Mouse (Mus musculus): ENCODE measurements around the gene Sec24d.
"Not testable (repeated sequence)": the region's sequence is repeated elsewhere in the genome, so short reads cannot be mapped to it uniquely, and the experiment has no call there.

The Sec24d gene

DNA sequence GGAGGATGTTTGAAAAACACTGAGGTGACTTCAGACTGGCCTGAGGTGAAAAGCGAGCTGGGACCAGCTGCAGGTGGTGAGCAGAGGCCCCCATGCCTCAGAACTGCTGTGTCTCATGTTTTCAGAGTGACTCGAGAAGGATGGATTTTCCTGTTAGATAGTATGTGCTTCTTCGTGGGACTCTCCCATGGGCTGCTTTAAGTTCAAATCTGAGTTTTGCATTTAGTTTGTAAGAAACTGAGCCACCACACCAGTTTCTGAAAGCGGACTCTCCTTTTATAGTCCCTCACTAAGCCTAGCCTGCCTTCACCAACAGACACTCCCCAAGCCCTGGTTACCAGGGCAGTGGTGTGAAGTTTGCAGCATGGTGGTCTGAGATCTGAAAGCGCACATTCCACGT, 70.6 kb downstream of the Sec24d start:
- no peak for DNase-seq (ENCODE audit: low spot score in 2 of 2)

DNA sequence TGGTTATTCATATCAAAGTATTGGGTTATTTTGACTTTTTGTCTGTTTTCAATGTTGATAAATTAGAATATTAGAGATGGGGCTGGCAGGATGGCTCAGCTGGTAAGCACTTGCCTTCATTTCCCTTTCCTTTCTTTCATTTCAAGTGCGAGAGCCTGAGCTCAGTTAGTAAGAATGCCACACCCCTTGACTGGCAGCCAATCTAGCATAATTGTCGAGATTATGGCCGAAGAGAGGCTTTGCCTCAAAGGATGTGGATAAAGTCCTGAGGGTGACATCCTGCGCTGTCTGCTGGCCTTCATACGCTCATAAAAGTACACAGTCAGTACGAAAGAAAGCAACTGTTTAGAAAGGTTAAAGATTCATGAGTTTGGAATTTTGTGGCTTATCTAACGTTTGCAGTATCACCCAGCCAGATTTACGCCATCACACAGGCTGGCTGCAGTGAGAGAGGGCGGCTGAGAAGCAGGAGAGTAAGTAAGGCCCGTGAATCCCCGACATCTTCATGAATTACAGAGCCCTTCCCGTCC, 71.5 kb downstream of the Sec24d start:
- no peak for DNase-seq (ENCODE audit: low spot score in 2 of 2)

DNA sequence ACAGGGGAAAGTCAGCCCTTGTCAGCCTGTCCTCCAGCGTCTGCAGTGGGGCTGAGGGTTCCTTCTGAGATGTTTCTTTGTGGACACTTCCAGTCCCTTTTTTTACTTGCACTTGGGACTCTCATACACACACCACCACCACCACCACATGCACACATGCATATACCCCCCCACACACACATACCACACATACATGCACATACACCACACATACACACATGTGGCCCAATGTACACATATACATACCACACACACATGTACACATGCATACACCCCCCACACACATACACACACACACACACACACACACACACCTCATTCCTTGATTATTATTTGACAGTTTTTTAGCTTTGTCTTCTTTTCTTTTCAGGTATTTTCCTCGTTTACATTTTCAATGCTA, 73.8 kb downstream of the Sec24d start:
- no peak for DNase-seq (ENCODE audit: low spot score in 2 of 2)

DNA sequence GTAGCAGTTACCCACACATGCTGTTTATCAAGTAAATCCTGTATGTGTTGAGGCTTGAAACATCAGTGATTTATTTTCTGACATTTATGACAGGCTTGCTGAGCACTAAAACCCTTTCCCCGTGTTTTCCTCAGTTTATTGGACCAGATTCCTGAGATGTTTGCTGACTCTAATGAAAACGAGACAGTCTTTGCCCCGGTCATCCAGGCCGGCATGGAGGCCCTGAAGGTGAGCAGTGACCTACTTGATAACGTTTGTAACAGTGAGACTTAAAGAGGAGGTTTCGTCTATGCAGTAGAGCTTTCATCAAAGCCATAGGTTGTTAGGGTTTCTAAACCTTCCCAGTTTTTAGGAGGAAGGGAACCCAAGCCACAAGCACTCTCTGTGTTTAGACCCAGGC, 76.4 kb downstream of the Sec24d start:
- no peak for DNase-seq (ENCODE audit: low spot score in 2 of 2)

DNA sequence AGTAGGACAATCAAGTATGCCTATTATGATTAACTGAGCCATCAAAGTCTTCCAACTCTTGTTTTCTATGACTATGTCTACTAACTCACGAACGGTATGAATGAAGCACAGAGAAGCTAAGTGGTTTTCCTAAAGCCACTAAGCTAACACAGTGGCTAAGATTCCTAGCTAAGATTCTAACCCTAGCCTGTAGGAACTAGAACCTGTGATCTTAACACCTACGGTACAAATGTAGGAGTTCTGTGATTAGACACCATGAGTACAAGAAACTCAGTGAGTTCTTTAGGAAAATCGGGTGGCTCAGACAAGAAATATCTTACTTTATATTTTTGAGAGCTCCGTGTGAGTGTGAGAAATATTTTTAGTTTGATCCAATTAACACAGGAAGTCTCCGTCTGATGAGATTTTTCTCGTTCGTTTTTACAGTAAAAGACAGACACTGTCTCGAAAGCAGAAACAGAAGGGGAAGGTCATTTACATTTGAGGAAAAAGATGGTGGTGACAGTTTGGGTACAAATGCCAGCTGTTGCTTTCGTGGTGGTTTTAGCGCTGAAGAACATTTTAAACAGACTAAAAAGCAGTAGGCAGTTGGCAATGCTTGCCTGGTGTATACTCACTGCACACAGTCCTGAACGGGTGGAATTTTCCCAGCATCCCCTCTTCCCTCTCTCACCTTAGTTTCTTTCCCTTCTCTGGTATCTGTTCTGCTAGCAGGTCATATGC, 81.0 kb downstream of the Sec24d start:
- DNase-seq (ENCODE audit: low spot score in 2 of 2): peak in 1 of 2 experiments; percentile 31

DNA sequence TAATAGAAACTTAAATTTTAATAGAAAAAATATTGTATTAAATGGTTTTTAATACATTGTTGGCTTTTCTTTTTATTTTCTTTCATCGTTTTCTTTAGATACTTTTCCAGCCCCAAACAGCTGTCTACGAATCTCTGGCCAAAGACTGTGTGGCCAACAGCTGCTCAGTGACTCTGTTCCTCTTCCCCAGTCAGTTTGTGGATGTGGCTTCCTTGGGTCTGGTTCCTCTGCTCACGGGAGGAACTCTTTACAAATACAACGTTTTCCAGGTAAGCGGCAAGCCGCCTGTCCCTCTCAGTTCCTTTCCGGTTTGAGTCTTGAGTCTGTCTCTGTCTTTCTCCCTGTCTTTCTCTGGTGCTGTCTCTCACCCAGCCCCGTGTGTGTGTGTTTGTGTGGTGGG, 83.3 kb downstream of the Sec24d start:
- no peak for DNase-seq (ENCODE audit: low spot score in 2 of 2)

DNA sequence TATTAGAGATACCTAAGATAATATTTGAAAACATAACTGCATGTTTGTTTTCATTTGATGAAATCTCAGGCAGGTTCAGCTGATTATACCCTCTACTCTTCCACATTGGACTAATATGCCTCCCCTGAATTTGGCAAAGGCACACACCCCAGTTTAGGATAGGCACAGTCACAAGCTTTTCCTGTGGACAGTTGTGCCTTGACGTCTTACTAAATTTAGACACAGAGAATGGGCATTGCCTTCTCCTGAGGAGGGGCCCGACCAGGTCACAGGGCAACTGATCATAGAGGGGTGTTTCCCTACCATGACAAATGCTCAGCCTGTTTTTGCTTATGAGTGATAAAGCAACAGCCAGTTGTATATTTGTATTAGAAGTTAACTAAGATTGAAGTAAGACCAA, 84.3 kb downstream of the Sec24d start:
- DNase-seq (ENCODE audit: low spot score in 2 of 2): no peak

DNA sequence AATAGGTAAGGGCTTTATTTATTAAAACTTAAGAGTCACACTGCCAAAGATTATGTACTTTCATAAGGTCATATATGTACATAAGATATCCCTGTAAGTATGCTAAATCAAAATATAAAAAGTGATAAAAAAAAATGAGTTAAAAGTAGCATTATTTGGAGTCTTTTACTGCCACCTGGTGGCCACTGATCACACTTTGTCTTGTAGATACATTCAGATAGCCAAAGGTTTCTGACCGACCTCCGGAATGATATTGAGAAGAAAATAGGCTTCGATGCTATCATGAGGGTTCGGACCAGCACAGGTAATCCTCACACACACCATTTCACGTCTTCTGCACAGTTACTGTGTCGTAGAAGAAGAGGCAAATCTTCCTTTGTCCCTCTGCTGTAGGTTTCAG, 85.9 kb downstream of the Sec24d start:
- DNase-seq (ENCODE audit: low spot score in 2 of 2): peak in 1 of 2 experiments; percentile 57

DNA sequence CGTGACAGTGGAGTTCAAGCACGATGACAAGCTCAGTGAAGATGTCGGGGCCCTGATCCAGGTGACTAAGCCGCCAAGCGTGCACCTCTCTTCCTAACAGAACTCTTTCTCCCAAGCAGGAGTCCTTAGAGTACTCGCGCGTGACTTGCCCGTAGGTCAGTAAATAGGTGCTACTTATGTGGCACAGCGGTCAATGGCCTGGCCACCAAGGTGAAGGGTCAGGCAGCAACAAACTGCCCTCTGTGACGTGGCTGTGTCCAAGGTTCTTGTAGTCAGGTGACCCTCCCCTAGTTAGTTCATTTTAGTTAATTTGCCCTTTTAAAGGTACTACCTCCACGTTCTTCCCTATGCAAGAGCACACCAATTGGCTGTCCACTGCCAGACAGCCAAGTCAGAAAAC, 86.4 kb downstream of the Sec24d start:
- no peak for DNase-seq (ENCODE audit: low spot score in 2 of 2)

DNA sequence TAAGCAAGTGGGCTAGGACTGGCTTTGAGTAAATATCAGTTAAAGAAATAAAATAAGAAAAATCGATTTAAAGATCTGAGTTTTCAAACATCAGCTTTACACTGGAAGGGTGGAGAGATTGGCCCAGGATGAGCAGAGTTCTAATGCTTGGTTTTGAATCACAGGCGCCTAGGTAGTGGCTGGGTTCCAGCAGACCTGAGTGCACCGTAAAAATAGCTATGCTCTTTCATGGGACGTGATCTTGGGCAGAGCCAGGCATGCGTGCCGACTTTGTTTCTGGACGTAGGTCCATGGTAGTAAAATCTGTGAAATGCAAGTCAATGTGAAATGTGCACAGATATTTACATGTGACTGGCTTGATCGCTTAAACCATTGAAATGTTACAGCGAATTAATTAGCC, 87.1 kb downstream of the Sec24d start:
- DNase-seq (ENCODE audit: low spot score in 2 of 2): no peak

DNA sequence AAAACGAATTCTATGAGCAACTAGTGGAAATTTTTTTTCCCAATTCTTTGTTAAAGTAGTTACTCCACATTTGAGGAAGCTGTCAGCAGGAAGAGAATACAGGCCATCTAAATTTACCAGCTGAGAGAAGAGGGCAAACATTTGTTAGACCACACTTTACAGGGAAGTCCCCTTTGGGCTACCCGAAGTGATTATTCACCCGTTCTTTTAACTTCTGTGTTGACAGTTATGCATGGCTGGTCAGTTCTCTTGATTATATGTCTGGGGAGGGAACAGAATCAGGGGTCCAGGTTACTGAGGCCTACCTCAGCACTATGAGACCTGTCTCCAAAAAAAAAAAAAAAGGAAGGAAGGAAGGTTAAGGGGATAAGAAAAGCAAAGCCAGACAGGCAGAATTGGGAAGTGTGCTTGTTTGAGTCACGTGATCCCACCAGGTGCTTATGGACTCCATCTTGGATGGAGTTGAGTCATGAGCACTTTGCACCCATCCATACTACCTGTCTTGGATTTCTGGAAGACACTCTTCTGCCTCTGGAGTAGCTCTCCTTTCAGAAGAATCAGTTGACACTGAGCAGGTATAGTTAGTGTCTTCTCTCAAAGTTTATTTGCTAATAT, 89.2 kb downstream of the Sec24d start:
- no peak for DNase-seq (ENCODE audit: low spot score in 2 of 2)

DNA sequence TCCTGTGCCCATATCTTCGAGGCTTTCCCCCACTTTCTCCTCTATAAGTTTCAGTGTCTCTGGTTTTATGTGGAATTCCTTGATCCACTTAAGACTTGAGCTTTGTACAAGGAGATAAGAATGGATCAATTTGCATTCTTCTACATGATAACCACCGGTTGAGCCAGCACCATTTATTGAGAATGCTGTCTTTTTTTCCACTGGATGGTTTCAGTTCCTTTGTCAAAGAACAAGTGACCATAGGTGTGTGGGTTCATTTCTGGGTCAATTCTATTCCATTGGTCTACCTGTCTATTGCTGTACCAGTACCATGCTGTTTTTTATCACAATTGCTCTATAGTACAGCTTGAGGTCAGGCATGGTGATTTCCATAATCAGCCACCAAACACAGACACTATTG, 99.6 kb downstream of the Sec24d start:
- DNase-seq (ENCODE audit: low spot score in 2 of 2): not testable (repeated sequence)

DNA sequence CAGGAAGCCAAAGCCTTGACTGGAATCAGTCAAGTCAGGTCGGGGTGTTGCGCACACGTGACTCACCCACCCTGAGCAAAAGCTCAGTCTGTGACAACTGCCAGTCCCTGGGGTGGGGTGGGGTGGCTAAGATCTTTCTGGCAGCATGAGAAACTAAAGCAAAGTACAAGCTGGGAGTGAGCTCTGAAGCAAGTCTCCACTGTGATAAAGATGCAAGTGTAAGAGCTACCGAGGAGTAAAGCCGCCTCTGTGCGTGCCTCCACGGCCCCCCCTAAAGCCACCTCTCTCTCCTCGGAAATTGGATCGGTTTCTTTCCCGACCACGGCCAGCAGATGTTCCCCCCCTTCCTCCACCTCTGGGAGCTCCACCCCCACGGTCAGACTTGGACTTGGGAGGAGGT, 101.9 kb downstream of the Sec24d start:
- no peak for DNase-seq (ENCODE audit: low spot score in 2 of 2)

DNA sequence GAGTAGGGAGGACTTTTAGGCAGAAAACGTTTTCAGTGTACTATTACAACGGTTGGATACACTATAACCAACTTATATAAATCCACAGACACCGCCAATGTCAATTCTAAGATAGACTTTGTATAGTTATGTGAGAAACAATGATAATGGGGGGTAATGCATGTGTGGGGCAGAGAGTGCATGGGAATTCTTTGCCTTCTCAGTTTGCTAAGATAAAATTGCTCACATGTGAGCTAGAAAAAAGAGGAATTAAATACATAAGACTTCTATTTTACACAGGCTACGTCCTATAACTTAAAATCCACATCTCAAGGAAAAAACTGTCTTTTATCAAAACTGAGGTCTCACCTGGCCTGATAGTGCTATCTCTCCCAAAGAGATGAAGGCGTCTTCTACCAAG, 103.7 kb downstream of the Sec24d start:
- no peak for DNase-seq (ENCODE audit: low spot score in 2 of 2)

DNA sequence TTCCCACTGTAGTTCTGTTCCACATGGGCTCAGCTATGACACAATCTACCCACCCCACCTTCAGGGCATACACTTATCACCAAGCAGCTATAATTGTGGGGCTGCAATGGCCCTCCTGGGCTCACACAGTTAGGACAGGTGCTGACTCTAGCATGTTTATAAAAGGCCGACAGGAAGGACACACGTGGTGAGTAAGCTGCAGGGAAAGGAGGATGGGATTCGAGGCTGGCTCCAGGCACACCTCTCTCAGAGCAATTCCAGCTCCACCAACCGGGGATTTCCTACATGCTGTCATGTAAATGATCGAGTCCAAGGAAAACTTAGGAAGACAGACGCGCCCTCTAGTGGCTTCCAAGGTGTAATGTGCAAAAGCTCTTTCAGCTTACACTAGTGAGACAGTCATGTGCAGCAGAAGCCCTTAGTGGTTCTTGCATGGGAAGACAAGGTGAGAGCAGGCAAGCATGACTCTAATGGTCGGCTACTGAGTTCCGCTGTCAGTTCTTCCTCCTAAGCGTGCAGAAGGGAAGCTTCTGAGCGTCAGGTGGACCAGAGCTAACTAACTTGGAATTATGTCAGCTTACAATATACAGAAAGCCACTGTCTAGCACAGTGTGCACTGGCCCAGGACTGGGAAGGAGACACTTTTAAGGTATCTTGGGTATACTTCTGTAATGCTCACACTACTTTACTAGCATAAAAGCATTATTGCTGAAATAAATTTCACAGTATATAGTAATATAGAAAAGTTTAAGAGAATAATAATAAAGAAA, 104.7 kb downstream of the Sec24d start:
- DNase-seq (ENCODE audit: low spot score in 2 of 2): peak in 1 of 2 experiments; percentile 73

DNA sequence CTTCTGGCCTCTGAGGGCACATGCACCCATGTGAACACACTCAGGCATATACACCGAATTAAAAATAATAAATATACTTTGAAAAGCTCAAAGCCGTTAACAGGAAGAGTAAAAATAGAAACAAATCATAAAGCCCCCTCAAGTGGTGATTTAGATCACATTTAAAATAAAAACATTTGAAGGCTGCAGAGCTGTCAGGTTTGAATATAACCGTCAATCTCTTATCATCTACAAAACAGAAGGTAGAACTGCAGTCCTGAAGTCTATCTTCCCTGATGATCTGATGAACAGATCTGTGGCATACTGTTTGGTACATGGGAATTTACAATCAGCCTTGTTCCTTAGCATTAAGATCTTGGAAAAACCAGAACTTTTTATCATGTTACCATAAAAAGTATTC, 109.3 kb downstream of the Sec24d start:
- no peak for DNase-seq (ENCODE audit: low spot score in 2 of 2)

DNA sequence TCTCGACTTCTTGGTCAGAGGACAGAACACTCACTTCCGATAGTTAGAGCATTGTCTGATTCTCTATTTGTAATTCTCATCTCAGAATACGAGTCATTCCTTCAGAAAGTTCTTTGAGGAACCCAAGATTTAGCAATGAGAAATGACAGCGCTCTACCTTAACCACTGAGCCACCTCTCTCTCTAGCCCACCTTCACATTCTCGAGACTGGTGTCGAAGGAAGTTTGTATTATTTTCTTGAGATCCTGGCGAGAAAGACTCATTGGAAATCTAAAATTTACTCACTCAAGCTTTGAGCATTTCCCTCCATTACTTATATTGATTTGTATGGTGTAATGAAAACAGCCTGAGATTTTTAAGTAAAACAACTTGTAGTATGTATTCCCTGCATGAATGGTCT, 117.2 kb downstream of the Sec24d start:
- no peak for DNase-seq (ENCODE audit: low spot score in 2 of 2)

DNA sequence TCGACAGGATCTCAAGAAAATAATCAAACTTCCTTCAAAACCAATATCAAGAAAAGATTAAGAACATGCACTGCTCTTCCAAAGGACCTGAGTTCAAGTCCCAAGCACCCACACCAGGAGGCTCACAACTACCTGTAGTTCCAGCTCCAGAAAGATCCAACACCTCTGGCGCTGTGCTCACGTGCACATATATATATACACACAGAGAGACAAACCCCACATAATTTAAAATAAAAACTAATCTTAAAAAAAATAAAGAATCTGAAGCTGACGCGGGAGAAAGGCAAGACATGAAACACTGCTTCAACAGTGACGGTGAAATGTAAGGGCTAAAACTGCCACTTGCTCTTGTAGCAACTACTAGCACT, 117.8 kb downstream of the Sec24d start:
- DNase-seq (ENCODE audit: low spot score in 2 of 2): no peak

DNA sequence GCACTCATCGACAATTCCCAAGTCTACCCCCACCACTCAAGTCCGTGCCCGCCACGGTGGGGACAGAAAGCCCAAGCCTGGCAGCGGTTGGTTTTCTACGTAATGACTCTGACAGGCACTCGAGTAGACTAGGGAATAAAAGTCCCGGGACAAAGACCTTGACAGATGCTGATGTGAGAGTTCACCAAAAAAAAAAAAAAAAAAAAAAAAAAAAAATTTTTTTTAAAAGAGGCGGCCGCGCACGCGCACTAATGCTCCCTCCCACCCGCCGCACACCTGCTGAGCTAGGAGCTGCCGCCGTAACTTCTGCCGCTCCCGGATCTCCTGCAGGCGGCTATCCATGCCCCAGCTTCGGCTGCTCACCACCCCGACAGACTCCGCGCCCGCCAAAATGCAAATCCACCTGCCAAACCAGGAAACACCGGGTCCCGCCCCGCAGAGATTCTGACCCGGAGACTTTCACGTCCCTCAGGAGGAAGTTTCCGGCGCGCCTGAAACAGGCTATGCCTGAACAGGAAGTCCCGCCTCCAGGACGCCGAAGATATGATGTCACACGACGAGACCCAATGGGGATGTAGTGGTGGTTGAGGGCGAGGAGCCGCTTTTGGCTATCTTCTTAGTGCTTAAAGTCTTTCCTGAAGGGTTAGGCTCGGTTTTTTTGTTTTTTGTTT, 118.4 kb downstream of the Sec24d start, which contains the start of gene Mettl14:
Gene Mettl14 (minus strand): TSS at position 623 of the 671 bp plus-strand sequence.
- peak; percentile 84 to 96 for DNase-seq (ENCODE audit: low spot score in 2 of 2)

DNA sequence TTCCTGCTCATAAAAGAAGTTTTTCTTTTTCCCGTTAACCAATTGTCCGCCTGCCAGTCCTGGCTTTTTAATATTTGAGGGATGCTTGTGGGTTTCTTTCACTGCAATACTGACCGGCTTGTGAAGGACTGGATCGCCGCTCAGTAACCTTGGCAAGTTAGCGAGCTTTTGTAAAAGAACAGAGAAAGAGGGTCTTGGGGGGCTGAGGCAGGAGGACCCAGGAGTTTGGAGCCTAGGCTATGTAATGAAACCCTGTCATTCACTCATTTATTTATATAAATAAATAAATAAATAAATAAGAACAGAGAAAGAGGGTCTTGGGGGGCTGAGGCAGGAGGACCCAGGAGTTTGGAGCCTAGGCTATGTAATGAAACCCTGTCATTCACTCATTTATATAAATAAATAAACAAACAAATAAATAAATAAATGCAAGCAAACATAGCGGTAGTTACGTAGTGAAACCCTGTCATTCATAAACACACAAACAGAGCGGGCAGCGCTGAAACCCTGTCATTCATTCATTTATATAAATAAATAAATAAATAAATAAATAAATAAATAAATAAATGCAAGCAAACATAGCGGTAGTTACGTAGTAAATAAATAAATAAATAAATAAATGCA, 119.0 kb downstream of the Sec24d start:
- not testable (repeated sequence) for DNase-seq (ENCODE audit: low spot score in 2 of 2)

DNA sequence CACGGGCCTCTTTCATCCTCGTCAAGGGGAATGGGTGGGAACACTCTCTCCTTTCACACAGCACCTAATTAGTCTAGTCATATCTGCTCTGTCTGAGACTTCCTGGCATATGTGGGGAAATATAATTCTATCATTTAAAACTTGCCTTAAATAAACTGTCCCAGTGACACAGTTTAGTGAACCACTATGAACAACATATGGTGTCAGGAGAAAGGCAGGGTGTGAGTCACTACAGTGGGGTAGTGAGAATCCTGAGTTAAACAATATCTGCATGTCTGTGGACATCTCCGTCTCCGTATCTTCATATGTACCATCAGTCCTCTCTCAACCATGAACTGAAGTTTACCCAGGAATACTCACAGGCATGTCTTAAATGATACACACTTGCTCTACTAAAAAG, 123.9 kb downstream of the Sec24d start:
- DNase-seq (ENCODE audit: low spot score in 2 of 2): no peak

DNA sequence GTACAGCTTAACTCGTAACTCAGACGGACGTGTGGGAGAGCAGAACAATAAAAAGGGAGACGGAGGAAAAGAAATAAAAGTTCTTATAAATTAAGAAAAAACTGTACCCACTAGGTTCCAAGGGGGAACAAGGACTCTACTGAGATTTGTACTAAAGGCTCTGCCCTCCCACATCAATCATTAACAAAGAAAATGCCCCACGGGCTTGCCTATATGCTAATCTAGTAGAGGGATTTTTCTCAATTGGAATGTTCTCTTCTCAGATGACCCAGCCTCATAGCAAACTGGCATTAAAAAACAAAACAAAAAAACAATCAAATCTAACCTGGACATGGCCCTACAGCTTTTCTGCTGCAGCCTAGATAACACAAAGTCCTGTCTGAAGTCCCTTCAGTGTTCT, 128.4 kb downstream of the Sec24d start:
- DNase-seq (ENCODE audit: low spot score in 2 of 2): no peak
